Mouse (Mus musculus) colon, adult 2 months (tissue): ENCODE results near the gene Nrarp. TPM values are rescaled to one million over a fixed set of nuclear protein-coding genes. Genes with fewer than 3 reads are reported as not detected.

Experiments used
- polyA plus RNA-seq: library from polyadenylated mRNA; depleted of rRNA; stranded (reverse); fragments of >200 nt; gene quantifications from 2 replicates; pipeline ENCODE4 v1.2.3, GENCODE M21; 2012; rRNA removed

Nrarp gene
- 38.5 and 40.0 TPM in 2 replicates for polyA plus RNA-seq

GRCm38 (mm10) chr2:25180478-25180903, at the start of gene Nrarp:
TSS of gene Nrarp (plus strand) at chr2:25180758.

GRCm38 (mm10) chr2:25196172-25196954, 15.8 kb downstream of the Nrarp start, which contains the start of gene Tor4a:
TSS of gene Tor4a (minus strand) at chr2:25196886.

GRCm38 (mm10) chr2:25211121-25211670, 30.6 kb downstream of the Nrarp start, which contains the start of gene Nelfb:
TSS of gene Nelfb (minus strand) at chr2:25211489.

GRCm38 (mm10) chr2:25214444-25214843, 33.9 kb downstream of the Nrarp start, which contains the start of gene Stpg3:
TSS of gene Stpg3 (minus strand) at chr2:25214637.

GRCm38 (mm10) chr2:25218445-25218844, 37.9 kb downstream of the Nrarp start, which contains the start of gene Fam166a:
TSS of gene Fam166a (plus strand) at chr2:25218745.

GRCm38 (mm10) chr2:25224492-25224765, 43.9 kb downstream of the Nrarp start, which contains the start of gene Tubb4b:
TSS of gene Tubb4b (minus strand) at chr2:25224702.

Other genes with a start within 250 kb of the Nrarp start
- 267 and 362 TPM in 2 replicates for gene Arrdc1, start 245.5 kb upstream of the Nrarp start, polyA plus RNA-seq
- gene Zmynd19, start 231.0 kb upstream of the Nrarp start, polyA plus RNA-seq = 5.0 and 5.2 TPM in 2 replicates
- 11.0 and 12.1 TPM in 2 replicates for gene Dph7, start 218.4 kb upstream of the Nrarp start, polyA plus RNA-seq
- 25.2 and 27.7 TPM in 2 replicates for gene Mrpl41, start 205.7 kb upstream of the Nrarp start, polyA plus RNA-seq
- gene Pnpla7, start 204.7 kb upstream of the Nrarp start, polyA plus RNA-seq = 11.7 and 11.8 TPM in 2 replicates
- gene Nsmf, start 126.4 kb upstream of the Nrarp start, polyA plus RNA-seq = 234 and 268 TPM in 2 replicates
- 240 and 325 TPM in 2 replicates for gene Entpd8, start 100.5 kb upstream of the Nrarp start, polyA plus RNA-seq
- 82.7 and 117 TPM in 2 replicates for gene Noxa1, start 85.6 kb upstream of the Nrarp start, polyA plus RNA-seq
- gene Tor4a, start 16.1 kb downstream of the Nrarp start, polyA plus RNA-seq = 73.5 and 77.4 TPM in 2 replicates
- gene Nelfb, start 30.7 kb downstream of the Nrarp start, polyA plus RNA-seq = 58.5 and 62.9 TPM in 2 replicates
- gene Stpg3, start 33.9 kb downstream of the Nrarp start, polyA plus RNA-seq = 0.19 TPM in 1 of 2 replicates, not detected in the other
- 0.10 TPM in 1 of 2 replicates, not detected in the other for gene Fam166a, start 38.0 kb downstream of the Nrarp start, polyA plus RNA-seq
- 680 and 930 TPM in 2 replicates for gene Tubb4b, start 43.9 kb downstream of the Nrarp start, polyA plus RNA-seq
- gene Slc34a3, start 53.6 kb downstream of the Nrarp start, polyA plus RNA-seq = 0.06 TPM in 1 of 2 replicates, not detected in the other
- not detected in 2 replicates for gene Rnf224, start 56.0 kb downstream of the Nrarp start, polyA plus RNA-seq
- 17.8 and 19.3 TPM in 2 replicates for gene Rnf208, start 61.5 kb downstream of the Nrarp start, polyA plus RNA-seq
- 0.41 TPM in 1 of 2 replicates, not detected in the other for gene Cysrt1, start 61.7 kb downstream of the Nrarp start, polyA plus RNA-seq
- 26.9 and 28.8 TPM in 2 replicates for gene AL732309.1, start 66.1 kb downstream of the Nrarp start, polyA plus RNA-seq
- gene Tmem203, start 74.7 kb downstream of the Nrarp start, polyA plus RNA-seq = 39.1 and 59.2 TPM in 2 replicates
- gene Tprn, start 81.9 kb downstream of the Nrarp start, polyA plus RNA-seq = 194 and 199 TPM in 2 replicates
- 68.4 and 69.1 TPM in 2 replicates for gene Ssna1, start 91.7 kb downstream of the Nrarp start, polyA plus RNA-seq
- gene Anapc2, start 91.7 kb downstream of the Nrarp start, polyA plus RNA-seq = 80.9 and 85.4 TPM in 2 replicates
- gene Tmem210, start 107.4 kb downstream of the Nrarp start, polyA plus RNA-seq = not detected in 2 replicates
- gene Lrrc26, start 109.2 kb downstream of the Nrarp start, polyA plus RNA-seq = 197 and 281 TPM in 2 replicates
- gene Grin1, start 138.4 kb downstream of the Nrarp start, polyA plus RNA-seq = 1.5 TPM in 2 replicates
- 15.6 and 17.3 TPM in 2 replicates for gene Man1b1, start 151.6 kb downstream of the Nrarp start, polyA plus RNA-seq
- gene Dpp7, start 175.6 kb downstream of the Nrarp start, polyA plus RNA-seq = 37.3 and 38.5 TPM in 2 replicates
- 53.2 and 76.3 TPM in 2 replicates for gene Uap1l1, start 184.9 kb downstream of the Nrarp start, polyA plus RNA-seq
- 24.4 and 27.1 TPM in 2 replicates for gene Sapcd2, start 191.6 kb downstream of the Nrarp start, polyA plus RNA-seq
- gene Entpd2, start 215.1 kb downstream of the Nrarp start, polyA plus RNA-seq = 66.7 and 73.6 TPM in 2 replicates
- 246 and 266 TPM in 2 replicates for gene Npdc1, start 218.6 kb downstream of the Nrarp start, polyA plus RNA-seq
- 0.19 and 0.25 TPM in 2 replicates for gene Fut7, start 242.5 kb downstream of the Nrarp start, polyA plus RNA-seq
- 19.3 and 24.9 TPM in 2 replicates for gene Abca2, start 247.9 kb downstream of the Nrarp start, polyA plus RNA-seq